Mouse (Mus musculus) midbrain, postnatal 0 days (tissue): ENCODE data around the gene Kif14. TPM values are rescaled to one million over a fixed set of nuclear protein-coding genes. Genes with fewer than 3 reads are reported as not detected.

ENCODE experiments used
- ATAC-seq: fragments of 200-750 bp; cut with Nextera tagmentation; 2 replicates; pipeline ENCODE4 v1.8.0; 2017; ENCODE audit warnings: moderate number of reproducible peaks, mild to moderate bottlenecking, moderate TSS enrichment, moderate library complexity; ENCODE audit not compliant: low FRiP score
- DNase-seq: peaks from one replicate; pipeline ENCODE4 v3.0.0-alpha.2; 2015; ENCODE audit warnings: low spot score
- H3K27ac ChIP-seq: fragments of 300-500 bp; sonication (generic); 2 replicates; pipeline ENCODE4 v1.5.1; 2014; ENCODE audit warnings: low read depth, mild to moderate bottlenecking, low read length, mixed read lengths
- H3K27me3 ChIP-seq: fragments of 300-500 bp; sonication (generic); 2 replicates; pipeline ENCODE4 v1.6.1; 2014; ENCODE audit warnings: low read length, control low read depth, mixed read lengths; ENCODE audit not compliant: insufficient read depth
- H3K36me3 ChIP-seq: fragments of 300-500 bp; sonication (generic); 2 replicates; pipeline ENCODE4 v1.6.1; 2014; ENCODE audit warnings: low read length, control low read depth, mixed read lengths; ENCODE audit not compliant: insufficient read depth
- H3K4me1 ChIP-seq: fragments of 300-500 bp; sonication (generic); 2 replicates; pipeline ENCODE4 v1.6.1; 2014; ENCODE audit warnings: mild to moderate bottlenecking, control low read depth, antibody characterized with exemption, low read length, mixed read lengths; ENCODE audit not compliant: insufficient read depth
- H3K4me2 ChIP-seq: fragments of 300-500 bp; sonication (generic); 2 replicates; pipeline ENCODE4 v1.6.1; 2014; ENCODE audit warnings: low read depth, mild to moderate bottlenecking, low read length, mixed read lengths; ENCODE audit not compliant: poor library complexity, severe bottlenecking
- H3K4me3 ChIP-seq: fragments of 300-500 bp; sonication (generic); 2 replicates; pipeline ENCODE4 v1.5.1; 2014; ENCODE audit warnings: low read depth, mild to moderate bottlenecking, low read length, moderate library complexity
- H3K9ac ChIP-seq: fragments of 300-500 bp; sonication (generic); replicated peaks from 2 replicates; pipeline ENCODE4 v1.6.1; 2014; ENCODE audit warnings: mild to moderate bottlenecking, low read length, moderate library complexity, mixed read lengths; ENCODE audit not compliant: poor library complexity, severe bottlenecking
- H3K9me3 ChIP-seq: fragments of 300-500 bp; sonication (generic); 2 replicates; pipeline ENCODE4 v1.6.1; 2016; ENCODE audit warnings: low read length, control low read depth
- CTCF ChIP-seq: IDR thresholded peaks from 2 replicates; pipeline ENCODE4 v1.5.1; 2016; ENCODE audit warnings: antibody characterized with exemption, mild to moderate bottlenecking
- WGBS: fragments of 180-500 bp; shearing (Covaris S2); extraction: QIAGEN DNeasy Blood & Tissue Kit; methylation state at CpG from one replicate; pipeline ENCODE4 v1.1.7; 2014; 5-methylcytosine and 5-hydroxymethylcytosine counted together
- polyA plus RNA-seq: library from polyadenylated mRNA; unstranded; fragments of >200 nt; fragmentation: Nextera tagmentation; extraction: Ambion mirVana; gene quantifications from 2 replicates; pipeline ENCODE4 v1.2.1, GENCODE M21; 2015
- total RNA-seq: library from RNA; depleted of rRNA; stranded (reverse); fragments of >200 nt; gene quantifications from 2 replicates; pipeline ENCODE4 v1.2.3, GENCODE M21; 2014

The Kif14 gene
- total and polyA plus RNA-seq, 2 experiments from 2014 or later = 0.28 to 1.0 TPM

- Histone ChIP-seq H3K4me1 (no peaks in the 10 kb centered on the region), H3K4me2 (no peak overlapping the region), H3K9ac (no peak overlapping the region), H3K27ac (no peak overlapping the region), H3K4me3 (no peak overlapping the region), H3K36me3 (peaks cover 2% of the 10 kb centered on the region; the same call in 1 of the 2 replicates), H3K9me3 (no peaks in the 10 kb centered on the region), H3K27me3 (no peaks in the 10 kb centered on the region)
- WGBS = 86% methylated on average over 7 of the region's 7 CpGs
- TF ChIP-seq CTCF = no peak
- no peak for DNase-seq
- no peak for ATAC-seq
Observed at GRCm38 (mm10) chr1:136440741-136441140, 25.4 kb upstream of the Kif14 start.

DNA sequence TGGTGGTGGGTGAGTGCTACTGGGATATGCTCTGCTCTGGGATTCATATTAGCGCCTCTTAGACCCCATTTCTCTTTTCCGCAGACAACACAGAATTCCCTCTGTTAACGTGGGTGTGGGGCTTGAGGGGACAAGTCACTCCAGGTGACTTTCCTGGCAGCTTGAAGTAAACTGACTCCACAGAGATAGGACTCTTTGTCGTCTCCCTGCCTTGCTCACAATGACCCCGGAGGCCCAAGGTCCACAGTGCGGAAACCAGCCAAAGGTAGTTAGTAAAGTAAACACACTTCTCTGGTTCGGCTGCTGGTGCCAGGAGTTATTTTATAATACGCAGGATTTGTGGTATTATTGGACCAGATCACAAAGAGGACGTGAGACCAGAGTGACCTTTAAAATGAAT lies 23.3 kb upstream of the Kif14 start:
- TF ChIP-seq CTCF = no peak
- no peak overlapping the region for H3K9ac ChIP-seq
- no peak overlapping the region for H3K4me3 ChIP-seq
- H3K27ac ChIP-seq = no peak overlapping the region
- H3K4me1 ChIP-seq = no peaks in the 10 kb centered on the region
- 77% methylated on average over 9 of the region's 9 CpGs for WGBS
- H3K27me3 ChIP-seq = no peaks in the 10 kb centered on the region
- no peaks in the 10 kb centered on the region for H3K9me3 ChIP-seq
- DNase-seq = no peak
- no peak overlapping the region for H3K4me2 ChIP-seq
- H3K36me3 ChIP-seq = 0 out of 2 replicates have a peak, but pooled peaks cover 2% of the 10 kb centered on the region
- ATAC-seq = no peak

DNA sequence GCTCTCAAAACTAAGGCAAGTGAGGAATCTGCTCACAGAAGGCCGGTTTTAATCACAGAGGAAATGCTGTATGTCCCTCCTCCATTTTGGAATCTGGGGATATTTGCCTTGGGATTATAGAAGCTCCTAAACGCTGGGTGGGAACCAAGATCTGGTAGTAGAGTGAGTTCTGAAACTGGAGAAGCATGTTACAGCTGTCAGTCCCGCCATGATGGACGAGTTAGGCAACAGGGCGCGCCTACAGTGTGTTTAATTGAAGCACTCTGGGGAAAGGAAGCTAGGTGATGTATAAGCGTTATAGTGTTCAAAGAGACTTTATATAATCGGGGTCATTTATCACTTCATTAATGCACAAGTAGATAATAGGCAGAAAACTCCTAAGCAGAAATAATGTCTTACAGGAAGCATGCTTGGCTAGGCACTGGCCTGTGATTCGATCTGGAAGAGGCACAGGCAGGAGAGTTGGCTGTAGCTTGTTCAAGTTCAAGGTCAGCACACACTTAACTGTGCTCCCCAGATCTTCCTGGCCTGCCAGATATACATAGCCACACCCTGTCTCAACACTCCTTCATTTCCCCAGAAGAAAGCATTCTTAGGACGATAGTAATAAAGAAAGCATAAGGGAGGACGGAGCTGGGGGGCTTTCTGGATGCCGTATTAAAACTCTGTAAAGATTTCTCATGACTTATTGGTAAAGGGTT lies 21.4 kb upstream of the Kif14 start:
- ATAC-seq (no peak), DNase-seq (no peak)
- no peak overlapping the region for H3K4me3 ChIP-seq
- WGBS = 89% methylated on average over 12 of the region's 12 CpGs
- no peak for TF ChIP-seq CTCF
- no peak overlapping the region for H3K27ac ChIP-seq
- H3K9me3 ChIP-seq = no peaks in the 10 kb centered on the region
- no peak overlapping the region for H3K4me2 ChIP-seq
- H3K4me1 ChIP-seq = no peaks in the 10 kb centered on the region
- H3K27me3 ChIP-seq = no peaks in the 10 kb centered on the region
- no peak overlapping the region for H3K9ac ChIP-seq
- no peaks in the 10 kb centered on the region for H3K36me3 ChIP-seq

DNA sequence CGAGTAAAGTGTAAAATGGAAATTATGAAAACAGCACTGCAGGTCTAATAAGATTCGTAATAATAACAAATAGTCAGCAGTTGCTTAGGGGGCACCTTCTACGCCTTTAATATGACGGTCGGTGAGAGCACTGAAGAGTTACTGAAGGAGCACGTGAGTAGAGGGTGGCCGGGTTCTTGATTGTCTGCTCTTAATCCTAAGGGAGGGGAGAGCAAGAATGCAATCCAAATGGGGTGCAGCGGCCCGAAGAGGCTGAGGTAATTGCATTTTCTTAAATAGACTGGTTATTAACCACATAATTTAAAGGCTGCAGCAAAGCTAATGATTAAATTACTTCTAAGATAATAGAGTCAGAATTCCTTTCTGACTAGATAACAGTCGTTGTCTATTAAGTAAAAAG lies 19.2 kb upstream of the Kif14 start:
- ATAC-seq (no peak), DNase-seq (no peak)
- H3K9me3 ChIP-seq = no peaks in the 10 kb centered on the region
- H3K27ac ChIP-seq = no peak overlapping the region
- H3K4me3 ChIP-seq = no peak overlapping the region
- TF ChIP-seq CTCF = no peak
- no peaks in the 10 kb centered on the region for H3K36me3 ChIP-seq
- WGBS = 57% methylated on average over 10 of the region's 10 CpGs
- no peak overlapping the region for H3K4me2 ChIP-seq
- no peaks in the 10 kb centered on the region for H3K27me3 ChIP-seq
- H3K9ac ChIP-seq = no peak overlapping the region
- no peaks in the 10 kb centered on the region for H3K4me1 ChIP-seq

DNA sequence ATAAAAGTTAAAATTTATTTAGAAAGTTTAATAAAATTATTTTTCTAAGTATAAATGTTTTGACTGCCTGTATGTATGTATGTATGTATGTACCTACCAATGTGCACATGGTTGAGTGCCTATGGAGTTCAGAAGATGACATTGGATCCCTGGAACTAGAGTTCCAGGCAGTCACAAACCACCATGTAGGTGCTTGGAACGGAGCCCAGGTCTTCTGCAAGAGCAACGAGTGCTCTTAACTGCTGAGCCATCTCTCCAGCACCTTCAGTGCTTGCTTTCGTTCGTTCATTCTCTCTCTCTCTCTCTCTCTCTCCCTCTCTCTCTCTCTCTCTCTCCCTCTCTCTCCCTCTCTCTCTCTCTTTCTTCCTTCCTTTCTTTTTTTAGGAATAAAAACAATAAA lies 18.8 kb upstream of the Kif14 start:
- 78% methylated on average over 4 of the region's 4 CpGs for WGBS
- no peak overlapping the region for H3K27ac ChIP-seq
- H3K9me3 ChIP-seq = no peaks in the 10 kb centered on the region
- H3K36me3 ChIP-seq = no peaks in the 10 kb centered on the region
- H3K9ac ChIP-seq = no peak overlapping the region
- no peaks in the 10 kb centered on the region for H3K27me3 ChIP-seq
- H3K4me3 ChIP-seq = no peak overlapping the region
- TF ChIP-seq CTCF = no peak
- no peak for ATAC-seq
- H3K4me2 ChIP-seq = no peak overlapping the region
- no peak for DNase-seq
- H3K4me1 ChIP-seq = no peaks in the 10 kb centered on the region

- Histone ChIP-seq H3K36me3 (no peaks in the 10 kb centered on the region), H3K9me3 (no peaks in the 10 kb centered on the region), H3K27me3 (no peaks in the 10 kb centered on the region), H3K27ac (no peak overlapping the region), H3K4me3 (no peak overlapping the region), H3K4me2 (no peak overlapping the region), H3K4me1 (no peaks in the 10 kb centered on the region), H3K9ac (no peak overlapping the region)
- ATAC-seq = no peak
- WGBS = 88% methylated on average over 6 of the region's 6 CpGs
- DNase-seq = no peak
- no peak for TF ChIP-seq CTCF
Observed at GRCm38 (mm10) chr1:136449541-136449940, 16.6 kb upstream of the Kif14 start.
